Mouse (Mus musculus) kidney, postnatal 10 days (tissue): ENCODE results near the gene Ptpn6.

Source experiments
- DNase-seq: peaks from one replicate; pipeline ENCODE4 v3.0.0; 2021; ENCODE audit warnings: mixed read lengths

Ptpn6 gene

GRCm38 (mm10) chr6:124738511-124739023, at the start of gene Ptpn6:
Ptpn6 (minus strand) TSS chr6:124738714.
- peak; percentile 89 for DNase-seq

- DNase-seq, result no peak
Measured at GRCm38 (mm10) chr6:124787722-124788121, 49.2 kb upstream of the Ptpn6 start.

- no peak for DNase-seq
Measured at GRCm38 (mm10) chr6:124786756-124787420, 48.4 kb upstream of the Ptpn6 start.

GRCm38 (mm10) chr6:124782436-124782835, 43.9 kb upstream of the Ptpn6 start:
- peak; percentile 68 for DNase-seq

GRCm38 (mm10) chr6:124780917-124781316, 42.4 kb upstream of the Ptpn6 start:
- no peak for DNase-seq

GRCm38 (mm10) chr6:124779984-124780416, 41.5 kb upstream of the Ptpn6 start:
- peak; percentile 60 for DNase-seq

GRCm38 (mm10) chr6:124779222-124779983, 40.9 kb upstream of the Ptpn6 start, which contains the start of gene Lrrc23:
Lrrc23 (minus strand) TSS chr6:124779727.
- peak; percentile 59 for DNase-seq

- DNase-seq, result no peak
Measured at GRCm38 (mm10) chr6:124770511-124770910, 32.0 kb upstream of the Ptpn6 start.

- no peak for DNase-seq
Measured at GRCm38 (mm10) chr6:124770013-124770412, 31.5 kb upstream of the Ptpn6 start.

GRCm38 (mm10) chr6:124769101-124769765, 30.7 kb upstream of the Ptpn6 start, which contains the start of gene Eno2:
Eno2 (minus strand) TSS chr6:124769673.
- peak; percentile 75 for DNase-seq

GRCm38 (mm10) chr6:124768704-124769044, 30.2 kb upstream of the Ptpn6 start:
- no peak for DNase-seq

- DNase-seq, result peak; percentile 45
Measured at GRCm38 (mm10) chr6:124767920-124768703, 29.6 kb upstream of the Ptpn6 start.

- DNase-seq, result no peak
Measured at GRCm38 (mm10) chr6:124767536-124767919, 29.0 kb upstream of the Ptpn6 start.

GRCm38 (mm10) chr6:124765951-124766350, 27.4 kb upstream of the Ptpn6 start:
- DNase-seq, result no peak

GRCm38 (mm10) chr6:124759259-124759658, 20.7 kb upstream of the Ptpn6 start:
- DNase-seq, result peak; percentile 93

- DNase-seq, result no peak
Measured at GRCm38 (mm10) chr6:124758849-124759232, 20.3 kb upstream of the Ptpn6 start.

GRCm38 (mm10) chr6:124757909-124758848, 19.7 kb upstream of the Ptpn6 start:
- peak; percentile 73 for DNase-seq

- DNase-seq, result no peak
Measured at GRCm38 (mm10) chr6:124757351-124757880, 18.9 kb upstream of the Ptpn6 start.

GRCm38 (mm10) chr6:124756652-124757350, 18.3 kb upstream of the Ptpn6 start:
- peak; percentile 93 for DNase-seq

GRCm38 (mm10) chr6:124755831-124756595, 17.5 kb upstream of the Ptpn6 start, which contains the start of the genes Gm45234 and Atn1:
Gm45234 (minus strand) TSS chr6:124756021.
Atn1 (minus strand) TSS chr6:124756524.
- peak; percentile 87 for DNase-seq
